Mouse (Mus musculus) liver, postnatal 0 days (tissue): ENCODE results near the gene Ppm1f. TPM values are rescaled to one million over a fixed set of nuclear protein-coding genes. Genes with fewer than 3 reads are reported as not detected.
"Not testable (repeated sequence)": the region's sequence is repeated elsewhere in the genome, so short reads cannot be mapped to it uniquely, and the experiment has no call there.

Source experiments
- ATAC-seq: fragments of 200-750 bp; cut with Nextera tagmentation; 2 replicates; pipeline ENCODE4 v1.8.0; 2017; ENCODE audit warnings: mild to moderate bottlenecking, moderate library complexity
- DNase-seq: peaks from one replicate; pipeline ENCODE4 v3.0.0-alpha.2; 2016
- H3K27ac ChIP-seq: fragments of 300-500 bp; sonication (generic); 2 replicates; pipeline ENCODE4 v1.5.1; 2014; ENCODE audit warnings: antibody characterized with exemption, moderate library complexity, mild to moderate bottlenecking, low read depth
- H3K27me3 ChIP-seq: fragments of 300-500 bp; sonication (generic); 2 replicates; pipeline ENCODE4 v1.6.1; 2014; ENCODE audit warnings: low read length, control low read depth, mixed read lengths; ENCODE audit not compliant: insufficient read depth
- H3K36me3 ChIP-seq: fragments of 300-500 bp; sonication (generic); replicated peaks from 2 replicates; pipeline ENCODE4 v1.6.1; 2014; ENCODE audit warnings: mild to moderate bottlenecking, control low read depth, low read length, moderate library complexity, mixed read lengths; ENCODE audit not compliant: insufficient read depth
- H3K4me1 ChIP-seq: fragments of 300-500 bp; sonication (generic); 2 replicates; pipeline ENCODE4 v1.6.1; 2014; ENCODE audit warnings: antibody characterized with exemption, mild to moderate bottlenecking, control low read depth; ENCODE audit not compliant: insufficient read depth
- H3K4me2 ChIP-seq: fragments of 300-500 bp; sonication (generic); 2 replicates; pipeline ENCODE4 v1.6.1; 2014; ENCODE audit warnings: low read depth, mild to moderate bottlenecking, low read length, moderate library complexity, mixed read lengths
- H3K4me3 ChIP-seq: fragments of 300-500 bp; sonication (generic); 2 replicates; pipeline ENCODE4 v1.5.1; 2014; ENCODE audit warnings: low read depth, low read length
- H3K9ac ChIP-seq: fragments of 300-500 bp; sonication (generic); replicated peaks from 2 replicates; pipeline ENCODE4 v1.6.1; 2014; ENCODE audit warnings: mild to moderate bottlenecking, moderate library complexity
- H3K9me3 ChIP-seq: fragments of 300-500 bp; sonication (generic); 2 replicates; pipeline ENCODE4 v1.6.1; 2016; ENCODE audit warnings: mild to moderate bottlenecking, control low read depth, low read length, mixed read lengths
- CTCF ChIP-seq: sonication (generic); IDR thresholded peaks from 2 replicates; pipeline ENCODE4 v1.5.1; 2016; ENCODE audit warnings: antibody characterized with exemption, low read depth
- EP300 ChIP-seq: IDR thresholded peaks from 2 replicates; pipeline ENCODE4 v1.6.1; 2016; ENCODE audit warnings: antibody characterized with exemption, low read depth, mild to moderate bottlenecking
- WGBS: fragments of 180-500 bp; shearing (Covaris S2); extraction: QIAGEN DNeasy Blood & Tissue Kit; methylation state at CpG from one replicate; pipeline ENCODE4 v1.1.7; 2014; ENCODE audit not compliant: insufficient replicate concordance; 5-methylcytosine and 5-hydroxymethylcytosine counted together
- polyA plus RNA-seq: library from polyadenylated mRNA; unstranded; fragments of >200 nt; fragmentation: Nextera tagmentation; extraction: Ambion mirVana; gene quantifications from 2 replicates; pipeline ENCODE4 v1.2.1, GENCODE M21; 2015

Ppm1f gene
- polyA plus RNA-seq, 1 experiment from 2014 or later: 4.5 TPM

DNA sequence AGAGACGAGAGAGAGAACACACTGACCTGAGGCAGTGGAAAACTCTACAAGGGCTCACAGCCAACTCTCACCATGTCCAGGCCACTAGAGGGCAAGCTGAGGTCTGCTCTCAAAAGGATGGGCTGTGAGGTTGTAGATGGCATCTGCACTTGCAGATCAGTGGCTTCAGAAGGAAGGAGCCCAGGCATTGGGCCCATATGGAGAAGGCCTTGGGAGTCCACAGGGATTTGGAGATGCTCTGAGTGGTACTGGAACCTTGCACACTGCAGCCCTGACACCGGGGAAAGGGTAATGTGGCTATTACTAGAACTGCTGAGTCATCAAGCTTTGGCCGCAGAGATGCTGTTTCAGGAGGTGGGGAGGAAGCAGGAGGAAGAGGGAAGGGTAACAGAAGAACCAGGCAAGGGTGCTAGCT is 24.8 kb downstream of the Ppm1f start:
- H3K27ac ChIP-seq: no peak overlapping the region
- ATAC-seq: 0 out of 2 replicates have a peak, but pooled peaks have one; percentile 19
- no peak overlapping the region for H3K4me2 ChIP-seq
- 34% methylated on average over 3 of the region's 3 CpGs for WGBS
- H3K9ac ChIP-seq: no peak overlapping the region
- H3K9me3 ChIP-seq: no peaks in the 10 kb centered on the region
- no peak overlapping the region for H3K4me3 ChIP-seq
- H3K27me3 ChIP-seq: no peaks in the 10 kb centered on the region
- H3K4me1 ChIP-seq: no peaks in the 10 kb centered on the region
- DNase-seq: no peak
- TF ChIP-seq EP300 (no peak), CTCF (peak; percentile 63)
- H3K36me3 ChIP-seq: peaks cover 33% of the 10 kb centered on the region

DNA sequence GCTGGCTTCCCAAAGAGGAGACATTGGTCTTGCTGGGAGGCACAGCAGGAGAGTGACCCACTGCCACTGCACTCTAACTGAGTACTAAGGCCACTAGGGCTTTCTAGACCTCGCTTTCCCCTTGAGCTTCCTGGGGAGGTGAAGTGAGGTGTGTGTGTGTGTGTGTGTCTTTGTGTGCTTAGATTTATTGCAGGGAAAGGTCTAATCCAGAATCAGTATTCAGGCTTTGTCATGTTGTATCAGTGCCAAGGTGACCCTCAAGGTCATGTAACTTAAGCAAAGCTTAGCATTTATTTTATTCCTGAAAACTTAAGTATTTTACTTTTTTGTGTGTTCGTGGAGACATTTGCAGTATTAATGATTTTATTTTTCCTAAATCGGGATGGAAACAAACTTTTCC is 28.2 kb downstream of the Ppm1f start:
- H3K9me3 ChIP-seq: no peaks in the 10 kb centered on the region
- no peak overlapping the region for H3K9ac ChIP-seq
- DNase-seq (no peak), ATAC-seq (no peak)
- no peaks in the 10 kb centered on the region for H3K27me3 ChIP-seq
- TF ChIP-seq CTCF: no peak
- no peak for TF ChIP-seq EP300
- H3K4me2 ChIP-seq: no peak overlapping the region
- 83% methylated on average over 3 of the region's 3 CpGs for WGBS
- H3K27ac ChIP-seq: no peak overlapping the region
- H3K4me3 ChIP-seq: no peak overlapping the region
- H3K4me1 ChIP-seq: no peaks in the 10 kb centered on the region
- H3K36me3 ChIP-seq: 0 out of 2 replicates have a peak, but pooled peaks cover 12% of the 10 kb centered on the region

DNA sequence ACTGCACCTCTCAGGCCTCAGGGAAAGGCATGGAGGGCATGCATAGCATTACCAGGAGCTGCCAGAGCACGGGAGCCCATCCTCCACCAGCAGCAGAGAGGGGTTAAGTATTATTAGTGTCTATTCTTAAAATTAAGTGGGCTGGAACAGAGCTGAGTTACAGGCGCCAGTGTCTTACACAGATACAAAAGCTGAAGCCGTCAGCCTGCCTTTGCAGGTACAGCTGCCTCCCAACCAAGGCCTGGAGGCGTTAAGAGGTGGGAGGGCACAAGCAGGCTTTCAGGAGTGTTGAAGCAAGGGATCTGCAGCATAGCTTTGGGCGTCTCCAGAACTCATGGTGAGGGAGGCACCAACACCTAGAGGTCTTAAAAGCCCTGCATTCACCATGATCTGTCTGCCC is 30.3 kb downstream of the Ppm1f start:
- 83% methylated on average over 5 of the region's 5 CpGs for WGBS
- no peak overlapping the region for H3K9ac ChIP-seq
- DNase-seq (no peak), ATAC-seq (no peak)
- H3K27me3 ChIP-seq: no peaks in the 10 kb centered on the region
- H3K4me3 ChIP-seq: no peak overlapping the region
- H3K4me1 ChIP-seq: no peaks in the 10 kb centered on the region
- H3K27ac ChIP-seq: no peak overlapping the region
- no peaks in the 10 kb centered on the region for H3K9me3 ChIP-seq
- TF ChIP-seq CTCF (no peak), EP300 (no peak)
- 0 out of 2 replicates have a peak, but pooled peaks cover 8% of the 10 kb centered on the region for H3K36me3 ChIP-seq
- no peak overlapping the region for H3K4me2 ChIP-seq

DNA sequence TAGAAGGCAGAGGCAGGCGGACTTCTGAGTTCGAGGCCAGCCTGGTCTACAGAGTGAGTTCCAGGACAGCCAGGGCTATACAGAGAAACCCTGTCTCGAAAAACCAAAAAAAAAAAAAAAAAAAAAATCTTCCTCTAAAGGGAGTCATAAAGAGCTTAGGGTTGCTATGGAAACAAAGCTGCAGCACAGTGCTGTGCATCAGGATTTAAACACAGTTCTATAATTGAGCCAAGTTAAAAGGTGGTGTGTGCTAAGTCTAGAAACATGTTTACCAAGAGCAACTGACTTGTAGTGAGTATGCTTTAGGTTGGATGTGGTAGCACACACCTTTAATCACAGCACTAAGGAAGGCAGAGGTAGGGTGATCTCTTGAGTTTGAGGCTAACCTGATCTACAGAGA is 32.6 kb downstream of the Ppm1f start:
- not testable (repeated sequence) for DNase-seq, H3K4me1 ChIP-seq, H3K27ac ChIP-seq, H3K9ac ChIP-seq, H3K36me3 ChIP-seq, ATAC-seq, H3K27me3 ChIP-seq, H3K4me3 ChIP-seq, H3K4me2 ChIP-seq, H3K9me3 ChIP-seq
- 80% methylated on average over 2 of the region's 3 CpGs for WGBS

DNA sequence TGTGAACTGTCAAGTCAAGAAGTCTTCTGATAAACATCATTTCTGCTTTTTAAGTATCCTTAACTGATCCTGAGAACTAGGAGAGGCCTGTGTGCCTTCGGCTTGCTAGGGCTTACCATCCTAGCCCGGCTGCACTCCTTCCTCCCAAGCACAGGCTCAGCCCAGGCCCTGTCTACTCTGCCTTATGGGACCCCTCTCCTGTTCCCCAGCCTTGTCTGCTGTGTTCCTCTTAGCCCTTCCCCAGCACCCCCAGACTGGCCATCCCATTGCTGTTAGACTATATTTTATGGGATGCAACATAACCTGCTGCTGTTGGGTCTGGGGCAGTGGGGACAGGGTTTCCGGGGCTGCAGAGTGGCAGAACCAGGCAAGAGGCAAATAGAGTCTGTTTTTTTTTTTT is 34.1 kb downstream of the Ppm1f start:
- Histone ChIP-seq H3K36me3 (no peaks in the 10 kb centered on the region), H3K4me1 (no peaks in the 10 kb centered on the region), H3K9ac (no peak overlapping the region), H3K9me3 (no peaks in the 10 kb centered on the region), H3K4me3 (no peak overlapping the region), H3K27ac (no peak overlapping the region), H3K27me3 (no peaks in the 10 kb centered on the region), H3K4me2 (no peak overlapping the region)
- TF ChIP-seq CTCF (no peak), EP300 (no peak)
- 76% methylated on average over 3 of the region's 3 CpGs for WGBS
- ATAC-seq (no peak), DNase-seq (no peak)

DNA sequence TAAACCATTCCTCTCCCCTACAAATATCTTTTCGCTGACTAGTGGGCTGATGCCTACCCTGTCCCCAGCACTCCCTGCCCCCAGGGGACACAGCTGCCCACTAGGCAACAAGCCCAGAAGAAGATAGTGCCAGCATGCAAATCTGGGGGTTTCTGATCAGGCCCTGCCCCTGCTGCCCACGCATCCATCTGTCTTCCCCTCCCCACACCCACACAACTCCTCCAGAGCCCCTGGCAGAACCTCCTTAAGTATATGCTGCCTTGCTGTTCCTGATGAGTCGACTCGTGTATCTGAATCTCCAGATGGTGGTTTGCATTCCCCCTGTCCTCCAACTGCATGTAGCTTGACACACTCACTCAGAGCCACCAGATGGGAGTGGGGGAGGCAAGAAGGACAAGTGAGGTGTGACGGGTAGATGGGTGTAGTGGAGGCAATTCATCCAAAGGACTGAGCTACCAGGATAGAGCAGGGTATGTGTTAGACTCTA is 34.6 kb downstream of the Ppm1f start:
- WGBS: 72% methylated on average over 5 of the region's 5 CpGs
- H3K4me2 ChIP-seq: no peak overlapping the region
- no peak overlapping the region for H3K9ac ChIP-seq
- TF ChIP-seq CTCF: no peak
- TF ChIP-seq EP300: no peak
- H3K27me3 ChIP-seq: no peaks in the 10 kb centered on the region
- H3K27ac ChIP-seq: no peak overlapping the region
- H3K36me3 ChIP-seq: no peaks in the 10 kb centered on the region
- ATAC-seq: no peak
- H3K9me3 ChIP-seq: no peaks in the 10 kb centered on the region
- DNase-seq: no peak
- H3K4me1 ChIP-seq: no peaks in the 10 kb centered on the region
- no peak overlapping the region for H3K4me3 ChIP-seq

DNA sequence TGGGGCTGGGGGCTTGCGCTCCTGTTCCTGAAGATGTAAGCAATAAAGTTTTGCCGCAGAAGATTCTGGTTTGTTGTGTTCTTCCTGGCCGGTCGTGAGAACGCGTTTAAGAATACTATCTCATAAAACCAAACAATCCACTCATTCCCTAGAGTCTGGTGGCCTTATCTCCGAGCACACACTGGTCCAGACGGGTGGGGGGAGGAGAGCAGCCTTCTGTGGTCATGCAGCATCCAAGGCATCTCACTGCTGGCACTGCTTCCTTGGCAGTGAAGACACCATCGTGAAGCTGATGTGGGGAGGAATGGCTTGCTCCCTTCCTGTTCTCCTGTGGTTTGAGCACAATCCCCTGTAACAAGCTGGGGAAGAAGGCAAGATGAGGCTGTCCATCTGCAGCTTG is 43.3 kb downstream of the Ppm1f start:
- DNase-seq (no peak), ATAC-seq (no peak)
- no peak for TF ChIP-seq EP300
- TF ChIP-seq CTCF: no peak
- Histone ChIP-seq H3K9ac (no peak overlapping the region), H3K9me3 (no peaks in the 10 kb centered on the region), H3K4me2 (no peak overlapping the region), H3K36me3 (no peaks in the 10 kb centered on the region), H3K27ac (no peak overlapping the region), H3K4me1 (no peaks in the 10 kb centered on the region), H3K4me3 (no peak overlapping the region), H3K27me3 (no peaks in the 10 kb centered on the region)
- WGBS: 74% methylated on average over 9 of the region's 9 CpGs
